9 mouse cellular contexts compared by ENCODE assay signal in the genomic region with DNA sequence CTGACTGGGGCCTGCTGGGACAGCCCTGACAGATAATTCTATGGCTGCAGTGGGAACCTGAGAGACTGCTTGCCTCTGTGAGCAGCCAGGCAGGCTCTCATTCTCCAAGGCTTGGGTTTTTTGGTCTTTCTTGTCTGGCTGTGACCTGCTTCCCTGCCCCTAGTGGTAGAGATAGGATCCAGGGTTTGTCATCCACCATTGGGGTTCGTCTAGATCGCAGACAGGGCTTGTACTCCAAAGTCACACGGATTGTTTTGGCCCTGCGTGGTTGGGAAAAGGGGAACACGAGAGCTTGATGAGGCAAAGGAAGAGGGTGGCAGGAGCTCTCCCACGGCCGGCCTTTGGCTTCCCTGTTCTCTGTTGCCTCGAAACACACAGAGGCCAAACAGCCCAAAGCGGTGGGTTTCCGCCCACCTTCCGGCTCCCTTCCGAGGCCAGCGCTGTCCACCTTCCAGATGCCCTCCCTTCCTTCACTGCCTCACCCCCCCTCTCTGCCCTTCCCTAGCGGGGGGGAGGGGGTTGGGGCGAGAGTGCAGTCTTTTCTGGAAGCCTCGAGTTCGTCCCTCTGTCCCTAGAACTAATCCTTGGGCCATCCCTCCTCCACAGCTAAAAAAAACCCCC. TPM values are rescaled to one million over a fixed set of nuclear protein-coding genes. Genes with fewer than 3 reads are reported as not detected.
DNase-seq lines count a peak whose midpoint lies in the region; ATAC-seq and TF ChIP-seq lines count a peak whose summit lies in the region.
"Had no signal": no experiment of that assay in that cellular context is flagged by ENCODE, and none has a peak within 500 bp of the region (broad histone marks: within the 10 kb centered on the region; RNA-seq: fewer than 3 reads in every experiment).

No protein-coding gene starts in this region.

- no peak for TF ChIP-seq EP300 in heart, postnatal 0 days (IDR thresholded peaks at IDR 0.05; ENCODE audit: low read depth)

- H3K36me3 ChIP-seq in heart, postnatal 0 days (replicated peaks; ENCODE audit: control insufficient read depth, insufficient read depth, low read length), result peaks cover 11% of the 10 kb centered on the region; the same call in 1 of the 2 replicates
- H3K36me3 ChIP-seq in midbrain, embryonic 14.5 days (ENCODE audit: control insufficient read depth, insufficient read depth, low read length), result peaks cover 43% of the 10 kb centered on the region

- H3K4me3 ChIP-seq in left cerebral cortex, adult 2 months, result no peak overlapping the region
- H3K4me3 ChIP-seq in heart, postnatal 0 days (ENCODE audit: low read depth, low read length), result no peak overlapping the region
- no peak overlapping the region for H3K4me3 ChIP-seq in midbrain, embryonic 14.5 days (replicated peaks; ENCODE audit: low read depth, low read length)
- H3K4me3 ChIP-seq: limb, embryonic 13.5 days had no signal

- peak overlapping the region; percentile 8; the same call in 1 of the 2 replicates for H3K9ac ChIP-seq in heart, postnatal 0 days (replicated peaks; ENCODE audit: low read depth, low read length)
- 0 out of 2 replicates have a peak overlapping the region, but pooled peaks have one; percentile 10 for H3K9ac ChIP-seq in midbrain, embryonic 14.5 days (replicated peaks; ENCODE audit: low read length)
- H3K9ac ChIP-seq: limb, embryonic 13.5 days had no signal

- peak overlapping the region; percentile 27; the same call in 1 of the 2 replicates for H3K4me2 ChIP-seq in heart, postnatal 0 days (ENCODE audit: low read depth, low read length)
- no peak overlapping the region for H3K4me2 ChIP-seq in midbrain, embryonic 14.5 days (ENCODE audit: low read length)
- H3K4me2 ChIP-seq: limb, embryonic 13.5 days had no signal

- intact Hi-C loops in left cerebral cortex, adult 2 months (cut with DNase I), result no loop called here

- peaks cover 85% of the 10 kb centered on the region for H3K4me1 ChIP-seq in heart, postnatal 0 days (ENCODE audit: control insufficient read depth, insufficient read depth)
- H3K4me1 ChIP-seq in midbrain, embryonic 14.5 days (ENCODE audit: control insufficient read depth, insufficient read depth, low read length), result peaks cover 21% of the 10 kb centered on the region

- H3K9me3 ChIP-seq in heart, postnatal 0 days (replicated peaks; ENCODE audit: control insufficient read depth, low read length), result no peaks in the 10 kb centered on the region
- H3K9me3 ChIP-seq in midbrain, embryonic 14.5 days (ENCODE audit: control insufficient read depth, low read length), result no peaks in the 10 kb centered on the region
- H3K9me3 ChIP-seq: limb, embryonic 13.5 days had no signal

- peak; percentile 40 to 59 for DNase-seq in adrenal gland, adult (ENCODE audit: inconsistent age in 2 of 2, low spot score in 1 of 2)
- DNase-seq in adrenal gland, postnatal 10 days, result no peak
- no peak for DNase-seq in left cerebral cortex, adult 2 months (ENCODE audit: extremely low spot score in 1 of 2, low spot score in 2 of 2)
- no peak for DNase-seq in left cerebral cortex, adult 8-10 months (ENCODE audit: low spot score in 2 of 2)
- peak; percentile 42 for DNase-seq in heart, postnatal 0 days (ENCODE audit: low spot score)
- DNase-seq in midbrain, embryonic 14.5 days, result peak; percentile 46
- DNase-seq in urinary bladder, adult 18-20 months (ENCODE audit: low spot score in 2 of 2), result no peak
- DNase-seq in thymus, postnatal 36 days, result no peak

- peak; percentile 44 for TF ChIP-seq CTCF in left cerebral cortex, adult 2 months (IDR thresholded peaks at IDR 0.05)
- TF ChIP-seq CTCF in heart, postnatal 0 days (IDR thresholded peaks at IDR 0.05; ENCODE audit: low read depth), result peak; percentile 50

- H3K27me3 ChIP-seq in heart, postnatal 0 days (ENCODE audit: control insufficient read depth, insufficient read depth, low read length), result no peaks in the 10 kb centered on the region
- no peaks in the 10 kb centered on the region for H3K27me3 ChIP-seq in midbrain, embryonic 14.5 days (ENCODE audit: control insufficient read depth, insufficient read depth, low read length)
- H3K27me3 ChIP-seq: limb, embryonic 13.5 days had no signal

- no peak for ATAC-seq in heart, postnatal 0 days (ENCODE audit: insufficient read depth, low read depth)
- ATAC-seq in midbrain, embryonic 14.5 days (ENCODE audit: low FRiP score, low TSS enrichment), result no peak

- H3K27ac ChIP-seq in left cerebral cortex, adult 2 months, result peak overlapping the region; percentile 76
- H3K27ac ChIP-seq in heart, postnatal 0 days (ENCODE audit: low read depth), result peak overlapping the region; percentile 98
- H3K27ac ChIP-seq in midbrain, embryonic 14.5 days (replicated peaks; ENCODE audit: low read depth, low read length), result no peak overlapping the region
- H3K27ac ChIP-seq: limb, embryonic 13.5 days had no signal

- WGBS in heart, postnatal 0 days, result 39% methylated on average over 16 of the region's 17 CpGs
- 30% methylated on average over 16 of the region's 17 CpGs for WGBS in midbrain, embryonic 14.5 days

RNA-seq across cellular contexts. Expression of gene Trim8, which starts 18.5 kb away (rescaled TPM):
- total RNA-seq in adrenal gland, postnatal 10 days (2021), result 10 to 100 TPM; 37.9 to 41.6 TPM
- total RNA-seq in left cerebral cortex, adult 2 months (2021), result 100 to 1,000 TPM; 114 to 121 TPM
- total RNA-seq in left cerebral cortex, adult 8-10 months (2022), result 100 to 1,000 TPM; 103 to 108 (median 104) TPM
- total RNA-seq in heart, postnatal 0 days (2014; rRNA removed; ENCODE audit: low replicate concordance), result 35.9 and 48.3 TPM in 2 replicates
- polyA plus RNA-seq in heart, postnatal 0 days (2015; fragmentation: Nextera tagmentation; extraction: Ambion mirVana), result 14.3 and 14.6 TPM in 2 replicates
- polyA plus RNA-seq in midbrain, embryonic 14.5 days (2014; fragmentation: Nextera tagmentation; extraction: Ambion mirVana), result 36.5 and 38.5 TPM in 2 replicates

Comparison
In these comparisons a context has a peak if more than half of its experiments do, and no peak if none do; other contexts are left out.
1. DNase-seq: peak in adrenal gland, adult (2 of 2), heart, postnatal 0 days (single experiment) and midbrain, embryonic 14.5 days (single experiment); none in adrenal gland, postnatal 10 days (single experiment), left cerebral cortex, adult 2 months (0 of 2), left cerebral cortex, adult 8-10 months (0 of 2), urinary bladder, adult 18-20 months (0 of 2) and thymus, postnatal 36 days (0 of 2).